ENCODE assay signal across 11 mouse cellular contexts in the genomic region with DNA sequence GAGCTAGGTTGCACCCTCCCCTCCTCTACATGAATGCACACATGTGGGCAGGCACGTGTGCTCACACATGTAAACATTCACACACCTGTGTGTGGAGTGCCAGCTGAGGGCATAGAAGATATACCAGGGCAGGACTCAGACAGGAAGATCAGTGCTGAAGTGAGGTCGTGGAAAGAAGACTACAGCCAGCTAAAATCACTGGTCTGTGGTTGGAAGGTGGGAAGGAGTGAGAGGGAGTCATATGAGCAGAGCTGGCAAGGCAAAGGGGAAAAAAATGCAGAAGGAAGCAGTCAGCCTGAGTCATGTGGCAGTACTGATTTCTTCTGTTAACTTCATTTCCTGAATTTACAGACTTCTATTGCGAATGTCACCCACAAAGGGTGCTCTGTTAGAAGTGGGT. TPM values are rescaled to one million over a fixed set of nuclear protein-coding genes. Genes with fewer than 3 reads are reported as not detected.
DNase-seq lines count a peak whose midpoint lies in the region; ATAC-seq and TF ChIP-seq lines count a peak whose summit lies in the region.
"Had no signal": no experiment of that assay in that cellular context is flagged by ENCODE, and none has a peak within 500 bp of the region (broad histone marks: within the 10 kb centered on the region; RNA-seq: fewer than 3 reads in every experiment).

No protein-coding gene starts in this region.

- no peak overlapping the region for H3K4me2 ChIP-seq in liver, postnatal 0 days (ENCODE audit: low read depth, low read length)
- H3K4me2 ChIP-seq in liver, embryonic 11.5 days = no peak overlapping the region
- H3K4me2 ChIP-seq in kidney, embryonic 16.5 days (replicated peaks; ENCODE audit: low read depth, low read length) = no peak overlapping the region
- H3K4me2 ChIP-seq: liver, embryonic 15.5 days had no signal

- WGBS in liver, postnatal 0 days (ENCODE audit: insufficient replicate concordance) = 31% methylated on average over 3 of the region's 3 CpGs
- WGBS in liver, embryonic 11.5 days = 42% methylated on average over 3 of the region's 3 CpGs
- WGBS in kidney, embryonic 16.5 days = 50% methylated on average over 3 of the region's 3 CpGs

- no peak overlapping the region for H3K9ac ChIP-seq in liver, postnatal 0 days (replicated peaks)
- H3K9ac ChIP-seq in liver, embryonic 11.5 days (ENCODE audit: low read depth, low read length) = no peak overlapping the region
- H3K9ac ChIP-seq in kidney, embryonic 16.5 days (replicated peaks; ENCODE audit: low read length) = no peak overlapping the region
- H3K9ac ChIP-seq: liver, embryonic 15.5 days had no signal

- H3K9me3 ChIP-seq in liver, postnatal 0 days (ENCODE audit: low read length) = no peaks in the 10 kb centered on the region
- H3K9me3 ChIP-seq in liver, embryonic 11.5 days (ENCODE audit: control insufficient read depth, low read length) = no peaks in the 10 kb centered on the region
- H3K9me3 ChIP-seq in kidney, embryonic 16.5 days (ENCODE audit: low read length) = no peaks in the 10 kb centered on the region
- H3K9me3 ChIP-seq: liver, embryonic 15.5 days had no signal

- no peaks in the 10 kb centered on the region for H3K36me3 ChIP-seq in liver, postnatal 0 days (replicated peaks; ENCODE audit: insufficient read depth, low read length)
- no peaks in the 10 kb centered on the region for H3K36me3 ChIP-seq in liver, embryonic 11.5 days (ENCODE audit: control insufficient read depth, insufficient read depth, low read length)
- H3K36me3 ChIP-seq in kidney, embryonic 16.5 days (ENCODE audit: insufficient read depth, low read length) = no peaks in the 10 kb centered on the region
- no peaks in the 10 kb centered on the region for H3K36me3 ChIP-seq in splenic B cell, adult 2 months (ENCODE audit: control insufficient read depth, insufficient read depth, low read length, poor library complexity, severe bottlenecking)
- H3K36me3 ChIP-seq: liver, embryonic 15.5 days had no signal

- no peak for TF ChIP-seq EP300 in liver, postnatal 0 days (IDR thresholded peaks at IDR 0.05; ENCODE audit: low read depth)

- no peak overlapping the region for H3K4me3 ChIP-seq in liver, postnatal 0 days (ENCODE audit: low read depth, low read length)
- H3K4me3 ChIP-seq in liver, embryonic 11.5 days (ENCODE audit: low read depth, low read length) = no peak overlapping the region
- no peak overlapping the region for H3K4me3 ChIP-seq in kidney, embryonic 16.5 days (ENCODE audit: low read length)
- H3K4me3 ChIP-seq: heart, adult 2 months; liver, embryonic 15.5 days had no signal

- TF ChIP-seq CTCF in liver, postnatal 0 days (IDR thresholded peaks at IDR 0.05; ENCODE audit: low read depth) = no peak

- ATAC-seq in liver, postnatal 0 days = no peak
- no peak for ATAC-seq in liver, embryonic 11.5 days (replicated peaks; ENCODE audit: low FRiP score)
- ATAC-seq in kidney, embryonic 16.5 days (ENCODE audit: low FRiP score, low TSS enrichment) = 0 out of 2 replicates have a peak, but pooled peaks have one; percentile 27
- no peak for ATAC-seq in cerebellum, adult (ENCODE audit: insufficient number of reproducible peaks, low FRiP score, low TSS enrichment)

- peak; percentile 21 for DNase-seq in adrenal gland, adult 2 months
- DNase-seq in adrenal gland, postnatal 14 days = no peak
- DNase-seq in liver, postnatal 0 days = no peak
- DNase-seq in liver, embryonic 11.5 days (ENCODE audit: low spot score) = no peak
- DNase-seq in splenic B cell, adult 2 months (ENCODE audit: low read depth, low spot score) = peak; percentile 57
- no peak for DNase-seq in adrenal gland, adult (ENCODE audit: inconsistent age in 2 of 2, low spot score in 1 of 2)
- DNase-seq: cerebellum, postnatal 10 days had no signal

- peaks cover 8% of the 10 kb centered on the region for H3K4me1 ChIP-seq in liver, postnatal 0 days (ENCODE audit: insufficient read depth)
- H3K4me1 ChIP-seq in liver, embryonic 11.5 days (replicated peaks; ENCODE audit: control insufficient read depth, insufficient read depth, low read length) = peaks cover 5% of the 10 kb centered on the region
- no peaks in the 10 kb centered on the region for H3K4me1 ChIP-seq in kidney, embryonic 16.5 days (ENCODE audit: insufficient read depth, low read length)

- no peaks in the 10 kb centered on the region for H3K27me3 ChIP-seq in liver, postnatal 0 days (ENCODE audit: insufficient read depth, low read length)
- H3K27me3 ChIP-seq in liver, embryonic 11.5 days (replicated peaks; ENCODE audit: control insufficient read depth, insufficient read depth, low read length) = no peaks in the 10 kb centered on the region; the same call in 1 of the 2 replicates
- H3K27me3 ChIP-seq in kidney, embryonic 16.5 days (ENCODE audit: insufficient read depth, low read length) = no peaks in the 10 kb centered on the region
- H3K27me3 ChIP-seq in splenic B cell, adult 2 months (ENCODE audit: control insufficient read depth, insufficient read depth, low read length, poor library complexity, severe bottlenecking) = no peaks in the 10 kb centered on the region

- H3K27ac ChIP-seq in liver, postnatal 0 days (ENCODE audit: low read depth) = 0 out of 2 replicates have a peak overlapping the region, but pooled peaks have one; percentile 48
- H3K27ac ChIP-seq in liver, embryonic 11.5 days (ENCODE audit: low read depth, low read length) = no peak overlapping the region
- peak overlapping the region; percentile 49; the same call in 1 of the 2 replicates for H3K27ac ChIP-seq in kidney, embryonic 16.5 days (ENCODE audit: low read length)
- H3K27ac ChIP-seq: heart, adult 2 months; liver, embryonic 15.5 days had no signal

RNA-seq across cellular contexts. Expression of gene Akr1a1, which starts 16.7 kb away (rescaled TPM):
- total RNA-seq in adrenal gland, adult 2 months (2021) = 1,000 to 10,000 TPM in 1 of 2 experiments, 100 to 1,000 TPM in 1; 867 to 1,182 TPM
- polyA plus RNA-seq in adrenal gland, adult 2 months (2012; rRNA removed) = 733 and 783 TPM in 2 replicates
- total RNA-seq in adrenal gland, postnatal 14 days (2021) = 639 and 649 TPM in 2 replicates
- polyA plus RNA-seq in liver, postnatal 0 days (2015; fragmentation: Nextera tagmentation; extraction: Ambion mirVana) = 320 and 321 TPM in 2 replicates
- polyA plus RNA-seq in liver, embryonic 11.5 days (2014; fragmentation: Nextera tagmentation; extraction: Ambion mirVana) = 449 and 453 TPM in 2 replicates
- polyA plus RNA-seq in kidney, embryonic 16.5 days (2015; fragmentation: Nextera tagmentation; extraction: Ambion mirVana) = 869 and 947 TPM in 2 replicates

RNA-seq across cellular contexts. Expression of gene Prdx1, which starts 17.2 kb away (rescaled TPM):
- 100 to 1,000 TPM; 703 to 816 TPM for total RNA-seq in adrenal gland, adult 2 months (2021)
- 20.2 and 21.8 TPM in 2 replicates for polyA plus RNA-seq in adrenal gland, adult 2 months (2012; rRNA removed)
- 546 and 672 TPM in 2 replicates for total RNA-seq in adrenal gland, postnatal 14 days (2021)
- 2,167 and 2,192 TPM in 2 replicates for polyA plus RNA-seq in liver, postnatal 0 days (2015; fragmentation: Nextera tagmentation; extraction: Ambion mirVana)
- 1,160 and 1,259 TPM in 2 replicates for polyA plus RNA-seq in liver, embryonic 11.5 days (2014; fragmentation: Nextera tagmentation; extraction: Ambion mirVana)
- 1,468 and 1,536 TPM in 2 replicates for polyA plus RNA-seq in kidney, embryonic 16.5 days (2015; fragmentation: Nextera tagmentation; extraction: Ambion mirVana)

RNA-seq across cellular contexts. Expression of gene Mmachc, which starts 40.1 kb away (rescaled TPM):
- 10 to 100 TPM; 36.1 to 43.5 TPM for total RNA-seq in adrenal gland, adult 2 months (2021)
- 12.2 and 16.5 TPM in 2 replicates for polyA plus RNA-seq in adrenal gland, adult 2 months (2012; rRNA removed)
- total RNA-seq in adrenal gland, postnatal 14 days (2021) = 39.5 and 41.9 TPM in 2 replicates
- 10.8 and 10.9 TPM in 2 replicates for polyA plus RNA-seq in liver, postnatal 0 days (2015; fragmentation: Nextera tagmentation; extraction: Ambion mirVana)
- 24.2 and 27.4 TPM in 2 replicates for polyA plus RNA-seq in liver, embryonic 11.5 days (2014; fragmentation: Nextera tagmentation; extraction: Ambion mirVana)
- 27.0 and 30.6 TPM in 2 replicates for polyA plus RNA-seq in kidney, embryonic 16.5 days (2015; fragmentation: Nextera tagmentation; extraction: Ambion mirVana)

RNA-seq across cellular contexts. Expression of gene Ccdc163, which starts 40.2 kb away (rescaled TPM):
- 10 to 100 TPM; 19.0 to 20.3 TPM for total RNA-seq in adrenal gland, adult 2 months (2021)
- 20.8 and 21.7 TPM in 2 replicates for polyA plus RNA-seq in adrenal gland, adult 2 months (2012; rRNA removed)
- total RNA-seq in adrenal gland, postnatal 14 days (2021) = 18.8 and 19.6 TPM in 2 replicates
- 6.1 and 8.4 TPM in 2 replicates for polyA plus RNA-seq in liver, postnatal 0 days (2015; fragmentation: Nextera tagmentation; extraction: Ambion mirVana)
- polyA plus RNA-seq in liver, embryonic 11.5 days (2014; fragmentation: Nextera tagmentation; extraction: Ambion mirVana) = 24.4 and 25.1 TPM in 2 replicates
- 28.8 and 40.2 TPM in 2 replicates for polyA plus RNA-seq in kidney, embryonic 16.5 days (2015; fragmentation: Nextera tagmentation; extraction: Ambion mirVana)

RNA-seq across cellular contexts. Expression of gene Nasp, which starts 40.4 kb away (rescaled TPM):
- 10 to 100 TPM; 22.3 to 23.0 TPM for total RNA-seq in adrenal gland, adult 2 months (2021)
- 1.3 and 1.9 TPM in 2 replicates for polyA plus RNA-seq in adrenal gland, adult 2 months (2012; rRNA removed)
- 51.1 and 51.6 TPM in 2 replicates for total RNA-seq in adrenal gland, postnatal 14 days (2021)
- polyA plus RNA-seq in liver, postnatal 0 days (2015; fragmentation: Nextera tagmentation; extraction: Ambion mirVana) = 30.0 and 30.6 TPM in 2 replicates
- 185 and 187 TPM in 2 replicates for polyA plus RNA-seq in liver, embryonic 11.5 days (2014; fragmentation: Nextera tagmentation; extraction: Ambion mirVana)
- polyA plus RNA-seq in kidney, embryonic 16.5 days (2015; fragmentation: Nextera tagmentation; extraction: Ambion mirVana) = 144 and 169 TPM in 2 replicates

Comparison
In these comparisons a context has a peak if more than half of its experiments do, and no peak if none do; other contexts are left out.
1. DNase-seq: peak in adrenal gland, adult 2 months (single experiment) and splenic B cell, adult 2 months (single experiment); none in adrenal gland, postnatal 14 days (single experiment), liver, postnatal 0 days (single experiment), liver, embryonic 11.5 days (single experiment) and adrenal gland, adult (0 of 2).
2. RNA of gene Prdx1, which starts 17.2 kb away (polyA plus RNA-seq): 2,167 to 2,192 TPM in liver, postnatal 0 days, 1,468 to 1,536 TPM in kidney, embryonic 16.5 days and 1,160 to 1,259 TPM in liver, embryonic 11.5 days; 20.2 to 21.8 TPM in adrenal gland, adult 2 months; every median in the first group is over 10 times any median in the second.